9 mouse cellular contexts compared by ENCODE assay signal in genomic region chr5:88399849-88400248, GRCm38 (mm10). TPM values are rescaled to one million over a fixed set of nuclear protein-coding genes. Genes with fewer than 3 reads are reported as not detected.
DNase-seq lines count a peak whose midpoint lies in the region; ATAC-seq and TF ChIP-seq lines count a peak whose summit lies in the region.
"Had no signal": no experiment of that assay in that cellular context is flagged by ENCODE, and none has a peak within 500 bp of the region (broad histone marks: within the 10 kb centered on the region; RNA-seq: fewer than 3 reads in every experiment).

No protein-coding gene starts in this region.

- 5% methylated on average over 6 of the region's 6 CpGs for WGBS in kidney, embryonic 16.5 days
- 7% methylated on average over 6 of the region's 6 CpGs for WGBS in forebrain, embryonic 16.5 days
- 6% methylated on average over 6 of the region's 6 CpGs for WGBS in hindbrain, postnatal 0 days
- WGBS in neural tube, embryonic 11.5 days = 11% methylated on average over 6 of the region's 6 CpGs
- WGBS in thymus, adult 2 months = 7% methylated on average over 6 of the region's 6 CpGs

- no peak for TF ChIP-seq POLR2A in thymus, adult 2 months (IDR thresholded peaks at IDR 0.05; ENCODE audit: control insufficient read depth, extremely low read depth, insufficient read depth, low read length, poor library complexity)

- no peaks in the 10 kb centered on the region for H3K27me3 ChIP-seq in kidney, embryonic 16.5 days (ENCODE audit: insufficient read depth, low read length)
- H3K27me3 ChIP-seq in forebrain, embryonic 16.5 days (replicated peaks; ENCODE audit: control insufficient read depth, insufficient read depth, low read length) = no peaks in the 10 kb centered on the region
- H3K27me3 ChIP-seq in hindbrain, postnatal 0 days (ENCODE audit: insufficient read depth, low read length) = no peaks in the 10 kb centered on the region
- no peaks in the 10 kb centered on the region for H3K27me3 ChIP-seq in neural tube, embryonic 11.5 days (ENCODE audit: control insufficient read depth, insufficient read depth, low read length)
- H3K27me3 ChIP-seq in thymus, adult 2 months (ENCODE audit: control insufficient read depth, insufficient read depth, low read length) = no peaks in the 10 kb centered on the region
- H3K27me3 ChIP-seq: embryonic facial prominence, embryonic 12.5 days had no signal

- no peaks in the 10 kb centered on the region for H3K9me3 ChIP-seq in kidney, embryonic 16.5 days (ENCODE audit: low read length)
- no peaks in the 10 kb centered on the region for H3K9me3 ChIP-seq in forebrain, embryonic 16.5 days (ENCODE audit: control insufficient read depth, low read length)
- H3K9me3 ChIP-seq in hindbrain, postnatal 0 days (ENCODE audit: low read length) = no peaks in the 10 kb centered on the region
- H3K9me3 ChIP-seq in neural tube, embryonic 11.5 days (ENCODE audit: control insufficient read depth, low read length) = no peaks in the 10 kb centered on the region
- H3K9me3 ChIP-seq: embryonic facial prominence, embryonic 12.5 days had no signal

- intact Hi-C loops in left cerebral cortex, postnatal 4 days (cut with DNase I) = loop anchor here (10.0 kb wide), 1 partner anchor 615 kb away; no protein-coding TSS in a partner anchor

- no peak overlapping the region for H3K27ac ChIP-seq in kidney, embryonic 16.5 days (ENCODE audit: low read length)
- H3K27ac ChIP-seq in forebrain, embryonic 16.5 days (ENCODE audit: low read length) = no peak overlapping the region
- H3K27ac ChIP-seq in hindbrain, postnatal 0 days = no peak overlapping the region
- H3K27ac ChIP-seq in neural tube, embryonic 11.5 days (ENCODE audit: low read depth, low read length) = no peak overlapping the region
- no peak overlapping the region for H3K27ac ChIP-seq in thymus, adult 2 months (ENCODE audit: control insufficient read depth, insufficient read depth, low read length)
- H3K27ac ChIP-seq: embryonic facial prominence, embryonic 12.5 days had no signal

- TF ChIP-seq CTCF in hindbrain, postnatal 0 days (IDR thresholded peaks at IDR 0.05; ENCODE audit: low read depth) = peak; percentile 78
- no peak for TF ChIP-seq CTCF in thymus, adult 2 months (IDR thresholded peaks at IDR 0.05; ENCODE audit: borderline replicate concordance, control insufficient read depth, extremely low read depth, insufficient read depth, low read length, poor library complexity)

- H3K36me3 ChIP-seq in kidney, embryonic 16.5 days (ENCODE audit: insufficient read depth, low read length) = no peaks in the 10 kb centered on the region
- no peaks in the 10 kb centered on the region for H3K36me3 ChIP-seq in forebrain, embryonic 16.5 days (ENCODE audit: control insufficient read depth, insufficient read depth)
- H3K36me3 ChIP-seq in hindbrain, postnatal 0 days (ENCODE audit: insufficient read depth, low read length) = no peaks in the 10 kb centered on the region
- no peaks in the 10 kb centered on the region for H3K36me3 ChIP-seq in neural tube, embryonic 11.5 days (ENCODE audit: control insufficient read depth, insufficient read depth, low read length)
- H3K36me3 ChIP-seq in thymus, adult 2 months (ENCODE audit: control insufficient read depth, insufficient read depth, low read length) = no peaks in the 10 kb centered on the region
- H3K36me3 ChIP-seq: embryonic facial prominence, embryonic 12.5 days had no signal

- H3K9ac ChIP-seq in kidney, embryonic 16.5 days (replicated peaks; ENCODE audit: low read length) = no peak overlapping the region
- H3K9ac ChIP-seq in forebrain, embryonic 16.5 days (replicated peaks; ENCODE audit: low read depth, low read length) = no peak overlapping the region
- no peak overlapping the region for H3K9ac ChIP-seq in hindbrain, postnatal 0 days (replicated peaks; ENCODE audit: low read length)
- no peak overlapping the region for H3K9ac ChIP-seq in neural tube, embryonic 11.5 days (ENCODE audit: low read length)
- H3K9ac ChIP-seq: embryonic facial prominence, embryonic 12.5 days had no signal

- H3K4me3 ChIP-seq in kidney, embryonic 16.5 days (ENCODE audit: low read length) = no peak overlapping the region
- H3K4me3 ChIP-seq in forebrain, embryonic 16.5 days (replicated peaks; ENCODE audit: low read length) = no peak overlapping the region
- no peak overlapping the region for H3K4me3 ChIP-seq in hindbrain, postnatal 0 days (ENCODE audit: low read length)
- H3K4me3 ChIP-seq in neural tube, embryonic 11.5 days (ENCODE audit: low read depth, low read length) = no peak overlapping the region
- H3K4me3 ChIP-seq in thymus, adult 2 months (ENCODE audit: control insufficient read depth, insufficient read depth, low read length) = no peak overlapping the region
- H3K4me3 ChIP-seq: embryonic facial prominence, embryonic 12.5 days had no signal

- H3K4me1 ChIP-seq in kidney, embryonic 16.5 days (ENCODE audit: insufficient read depth, low read length) = no peaks in the 10 kb centered on the region
- no peaks in the 10 kb centered on the region for H3K4me1 ChIP-seq in forebrain, embryonic 16.5 days (replicated peaks; ENCODE audit: control insufficient read depth, insufficient read depth, low read length)
- H3K4me1 ChIP-seq in hindbrain, postnatal 0 days (ENCODE audit: insufficient read depth, low read length) = no peaks in the 10 kb centered on the region
- no peaks in the 10 kb centered on the region for H3K4me1 ChIP-seq in neural tube, embryonic 11.5 days (ENCODE audit: control insufficient read depth, insufficient read depth, low read length)
- H3K4me1 ChIP-seq in thymus, adult 2 months (replicated peaks; ENCODE audit: control insufficient read depth, insufficient read depth, low read length) = no peaks in the 10 kb centered on the region
- H3K4me1 ChIP-seq: embryonic facial prominence, embryonic 12.5 days had no signal

- no peak for ATAC-seq in kidney, embryonic 16.5 days (ENCODE audit: low FRiP score, low TSS enrichment)
- peak; percentile 32; the same call in 1 of the 2 replicates for ATAC-seq in cerebellum, adult (ENCODE audit: insufficient number of reproducible peaks, low FRiP score, low TSS enrichment)
- peak; percentile 36; the same call in 1 of the 2 replicates for ATAC-seq in forebrain, embryonic 16.5 days
- peak; percentile 62; the same call in 1 of the 2 replicates for ATAC-seq in hindbrain, postnatal 0 days
- ATAC-seq in neural tube, embryonic 11.5 days (ENCODE audit: insufficient read depth, low FRiP score, low TSS enrichment) = peak; percentile 69; the same call in 1 of the 2 replicates

- H3K4me2 ChIP-seq in kidney, embryonic 16.5 days (replicated peaks; ENCODE audit: low read depth, low read length) = no peak overlapping the region
- H3K4me2 ChIP-seq in forebrain, embryonic 16.5 days (ENCODE audit: low read length) = no peak overlapping the region
- H3K4me2 ChIP-seq in hindbrain, postnatal 0 days (ENCODE audit: low read depth, low read length) = no peak overlapping the region
- H3K4me2 ChIP-seq in neural tube, embryonic 11.5 days (ENCODE audit: low read depth) = no peak overlapping the region
- H3K4me2 ChIP-seq: embryonic facial prominence, embryonic 12.5 days had no signal

- peak; percentile 79 for DNase-seq in kidney, adult 18-20 months
- peak; percentile 93 for DNase-seq in hindbrain, postnatal 0 days (ENCODE audit: low spot score)
- peak; percentile 88 for DNase-seq in left cerebral cortex, postnatal 4 days
- DNase-seq in neural tube, embryonic 11.5 days (ENCODE audit: low spot score) = peak; percentile 81
- peak; percentile 52 for DNase-seq in thymus, adult 2 months

RNA-seq across cellular contexts. Expression of gene Amtn, which starts 23.9 kb away (rescaled TPM):
- polyA plus RNA-seq in kidney, embryonic 16.5 days (2015; fragmentation: Nextera tagmentation; extraction: Ambion mirVana) = not detected in 2 replicates
- not detected in 2 replicates for polyA plus RNA-seq in forebrain, embryonic 16.5 days (2015; fragmentation: Nextera tagmentation; extraction: Ambion mirVana)
- not detected in 2 replicates for total RNA-seq in hindbrain, postnatal 0 days (2014; rRNA removed)
- not detected in 2 replicates for polyA plus RNA-seq in hindbrain, postnatal 0 days (2015; fragmentation: Nextera tagmentation; extraction: Ambion mirVana)
- total RNA-seq in left cerebral cortex, postnatal 4 days (2021) = not detected
- polyA plus RNA-seq in neural tube, embryonic 11.5 days (2014; fragmentation: Nextera tagmentation; extraction: Ambion mirVana) = not detected in 2 replicates
- polyA plus RNA-seq in thymus, adult 2 months (2012; rRNA removed) = 1.9 and 2.2 TPM in 2 replicates
- polyA plus RNA-seq: embryonic facial prominence, embryonic 12.5 days had no signal

RNA-seq across cellular contexts. Expression of gene Ambn, which starts 55.9 kb away (rescaled TPM):
- polyA plus RNA-seq in kidney, embryonic 16.5 days (2015; fragmentation: Nextera tagmentation; extraction: Ambion mirVana) = not detected in 2 replicates
- not detected in 2 replicates for polyA plus RNA-seq in forebrain, embryonic 16.5 days (2015; fragmentation: Nextera tagmentation; extraction: Ambion mirVana)
- total RNA-seq in hindbrain, postnatal 0 days (2014; rRNA removed) = not detected in 2 replicates
- polyA plus RNA-seq in hindbrain, postnatal 0 days (2015; fragmentation: Nextera tagmentation; extraction: Ambion mirVana) = 0.09 TPM in 1 of 2 replicates, not detected in the other
- total RNA-seq in left cerebral cortex, postnatal 4 days (2021) = not detected
- not detected in 2 replicates for polyA plus RNA-seq in neural tube, embryonic 11.5 days (2014; fragmentation: Nextera tagmentation; extraction: Ambion mirVana)
- 0.10 and 0.12 TPM in 2 replicates for polyA plus RNA-seq in thymus, adult 2 months (2012; rRNA removed)
